Mouse (Mus musculus) retina, postnatal 1 day (tissue): ENCODE measurements around the gene Cenpp.

Experiments used
- DNase-seq: peaks from one replicate; pipeline ENCODE4 v3.0.0-alpha.2; 2012

Cenpp gene

GRCm38 (mm10) chr13:49603603-49604002 is 49.0 kb downstream of the Cenpp start:
- no peak for DNase-seq

GRCm38 (mm10) chr13:49602541-49602940 is 50.0 kb downstream of the Cenpp start:
- DNase-seq: peak; percentile 46

DNA sequence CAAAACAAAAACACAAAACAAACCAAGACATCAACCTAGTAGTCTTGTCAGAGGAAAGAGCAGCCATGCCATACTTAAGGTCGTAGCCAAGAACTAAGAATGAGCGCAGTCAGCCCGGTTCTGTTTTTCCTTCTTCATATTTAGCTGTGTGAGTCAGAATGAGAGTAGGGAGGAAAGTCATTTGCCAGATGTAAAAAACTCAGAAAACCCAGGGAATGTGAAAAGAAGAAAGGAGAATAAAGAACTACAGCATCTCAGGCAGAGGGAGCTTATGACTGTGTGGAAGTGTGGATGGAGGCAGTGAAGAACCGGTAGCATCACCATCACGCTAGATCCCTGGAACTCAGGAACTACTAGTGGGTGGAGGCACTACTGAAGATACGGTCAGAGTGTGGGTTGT is 66.5 kb downstream of the Cenpp start:
- DNase-seq: no peak

DNA sequence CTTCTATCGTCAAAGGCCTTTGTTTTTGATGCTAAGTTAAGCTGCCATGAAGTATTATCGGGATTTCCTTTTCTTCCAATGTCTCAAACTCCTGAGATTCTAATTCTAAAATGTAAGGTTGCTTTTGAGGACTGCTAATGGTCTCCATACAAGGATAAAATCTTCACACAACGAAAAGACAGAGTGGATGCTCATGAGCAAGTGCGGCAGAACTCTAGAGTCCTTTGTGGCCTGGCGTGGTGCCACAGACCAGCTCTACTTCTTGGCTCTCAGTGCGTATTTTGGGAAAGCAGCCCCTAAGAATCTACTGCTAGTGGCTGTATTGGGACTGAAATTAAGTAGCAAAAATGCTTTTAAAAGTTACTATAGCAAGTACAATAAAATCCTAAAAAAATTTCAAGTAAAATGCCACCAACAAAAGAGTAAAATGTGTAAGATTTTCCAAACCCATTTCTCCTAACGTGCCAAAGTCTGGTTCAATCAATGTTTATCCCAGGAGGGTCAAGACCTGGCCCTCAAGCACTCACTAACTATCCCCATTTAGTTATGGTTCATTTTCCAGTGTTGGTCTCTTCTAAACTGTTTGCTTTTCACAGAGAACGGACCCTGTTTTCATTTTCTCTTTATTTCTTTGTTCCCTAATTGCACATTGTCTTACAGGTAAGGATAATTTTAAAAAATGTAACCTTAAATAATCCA is 68.1 kb downstream of the Cenpp start:
- DNase-seq: no peak

DNA sequence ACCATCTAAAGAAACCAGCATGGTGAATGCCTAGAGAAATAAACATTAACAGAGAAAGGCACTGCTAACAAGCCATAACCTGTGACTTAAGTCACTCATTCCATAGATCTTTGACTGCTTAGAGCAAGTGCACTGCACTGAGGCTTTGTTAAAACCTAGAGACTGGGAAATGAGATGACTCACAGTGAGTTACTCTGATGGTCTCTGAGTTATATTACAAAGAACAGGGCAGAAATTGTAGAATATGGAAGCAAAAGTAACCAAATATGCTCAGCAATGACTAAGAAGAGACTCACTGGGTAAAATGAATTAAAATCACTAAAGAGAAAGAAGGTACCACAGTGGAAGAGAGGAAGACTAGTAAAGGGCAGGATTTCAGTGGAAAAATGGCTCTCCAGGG is 68.7 kb downstream of the Cenpp start:
- no peak for DNase-seq

- no peak for DNase-seq
Observed at GRCm38 (mm10) chr13:49581541-49582530, 70.7 kb downstream of the Cenpp start, which contains the start of gene Omd. Gene Omd (plus strand): TSS chr13:49582462.

DNA sequence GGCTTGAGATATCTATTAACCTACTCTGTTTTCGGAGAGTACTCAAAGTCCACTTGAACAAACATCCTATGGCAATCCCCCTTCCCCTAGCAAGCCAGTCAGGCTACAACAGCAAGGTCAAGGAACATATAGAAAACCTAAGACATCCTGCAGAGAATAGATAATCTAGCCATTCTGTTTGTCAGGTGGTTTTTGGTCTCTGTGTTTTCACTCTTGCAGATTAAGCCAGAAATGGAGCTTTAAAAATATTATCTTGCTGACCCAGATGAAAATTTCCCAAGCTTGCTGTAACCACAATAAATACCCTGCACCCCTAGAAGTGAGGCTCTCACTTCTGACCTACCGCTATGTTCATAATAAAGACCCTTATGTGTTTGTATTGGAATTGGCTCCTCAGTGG is 81.2 kb downstream of the Cenpp start:
- DNase-seq: no peak

DNA sequence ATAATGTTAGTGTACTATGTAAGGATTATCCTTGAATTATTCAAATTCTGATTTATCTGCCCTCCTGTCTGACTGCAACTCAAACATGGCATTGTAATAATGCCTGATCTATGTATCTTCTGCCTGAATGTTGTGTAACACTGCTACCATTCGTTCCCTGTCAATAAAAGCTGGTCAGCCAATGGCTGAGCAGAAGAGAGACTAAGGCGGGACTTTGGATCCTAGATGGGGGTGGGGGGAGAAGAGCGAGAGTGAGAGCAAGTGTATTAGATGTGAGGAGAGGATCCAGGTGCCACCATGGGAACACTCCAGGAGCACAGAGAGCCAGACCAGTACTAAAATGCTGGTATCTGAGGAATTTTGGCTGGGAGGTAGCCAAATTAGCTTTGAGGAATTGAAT is 82.2 kb downstream of the Cenpp start:
- DNase-seq: peak; percentile 9

DNA sequence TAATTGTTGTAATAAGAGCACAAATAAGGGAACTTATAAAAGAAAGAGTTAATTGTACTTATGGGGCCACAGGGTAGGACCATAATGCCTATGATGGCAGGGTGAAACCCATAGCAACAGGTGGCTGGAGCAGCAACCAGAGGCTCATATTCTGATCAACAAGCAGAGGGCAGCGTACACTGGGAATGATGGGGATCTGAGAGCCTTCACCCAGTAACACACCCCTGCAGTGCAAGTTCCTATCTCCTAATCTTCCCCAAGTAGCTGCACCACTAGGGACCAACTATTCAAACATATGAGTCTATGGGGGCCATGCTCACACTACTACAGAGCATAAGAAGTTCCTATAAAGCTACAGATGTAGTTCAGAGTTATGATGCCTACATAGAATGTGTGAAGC is 88.2 kb downstream of the Cenpp start:
- no peak for DNase-seq

GRCm38 (mm10) chr13:49560886-49561285 is 91.7 kb downstream of the Cenpp start:
- no peak for DNase-seq

DNA sequence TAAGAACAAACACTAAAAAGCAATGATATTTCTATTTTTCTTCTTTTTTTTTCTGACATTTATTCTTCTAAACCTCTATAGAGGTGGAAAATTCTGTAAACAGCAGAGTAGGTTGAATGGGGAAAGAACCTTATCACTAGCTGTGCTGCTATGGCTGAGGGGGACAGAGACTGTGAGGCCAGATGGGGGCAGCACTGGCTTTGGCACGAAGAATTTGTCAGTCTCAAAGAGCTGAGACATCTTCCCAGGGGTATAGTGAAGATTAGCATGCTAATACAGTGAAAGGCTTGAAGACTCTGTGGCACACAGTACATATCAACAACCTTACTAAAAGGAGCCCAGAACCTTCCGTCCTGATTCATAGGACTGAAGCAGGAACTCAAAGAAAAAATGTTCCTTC is 93.4 kb downstream of the Cenpp start:
- peak; percentile 27 for DNase-seq

DNA sequence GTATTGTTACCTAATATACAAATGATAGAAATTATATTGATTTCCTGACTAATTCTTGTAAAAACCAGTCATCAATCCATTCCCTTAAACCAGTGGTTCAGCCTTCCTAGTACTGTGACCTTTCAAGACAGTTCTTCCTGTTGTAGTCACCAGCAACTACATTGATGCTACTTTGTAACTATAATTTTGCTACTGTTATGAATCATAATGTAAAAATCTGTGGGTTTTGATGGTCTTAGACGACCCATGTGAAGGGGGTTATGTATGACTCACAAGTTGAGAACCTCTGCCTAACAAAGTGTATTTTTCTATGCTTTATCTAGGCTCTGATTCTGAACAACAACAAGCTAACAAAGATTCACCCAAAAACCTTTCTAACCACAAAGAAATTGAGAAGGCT is 95.7 kb downstream of the Cenpp start:
- no peak for DNase-seq

DNA sequence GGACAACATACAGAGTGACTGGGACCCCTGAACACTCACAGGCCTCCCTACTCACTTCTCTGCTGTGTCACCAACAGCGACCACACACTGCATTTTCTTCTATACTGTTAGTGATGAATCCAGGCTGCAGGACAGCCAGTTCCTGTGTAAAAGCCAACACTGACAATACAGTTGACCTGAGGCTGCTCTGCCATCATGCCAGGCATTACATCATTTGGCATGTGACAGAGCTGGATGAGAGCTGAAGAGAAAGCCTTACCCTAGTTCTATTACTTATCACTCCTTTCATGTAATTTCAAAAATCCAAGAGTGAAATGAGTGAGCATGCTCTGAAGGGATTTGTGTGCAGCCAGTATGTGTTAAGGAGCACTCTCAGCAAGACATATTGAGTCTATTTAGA is 96.4 kb downstream of the Cenpp start:
- no peak for DNase-seq

GRCm38 (mm10) chr13:49554519-49554918 is 98.1 kb downstream of the Cenpp start:
- no peak for DNase-seq

GRCm38 (mm10) chr13:49549616-49550015 is 103.0 kb downstream of the Cenpp start:
- DNase-seq: no peak

- no peak for DNase-seq
Observed at GRCm38 (mm10) chr13:49547563-49548150, 104.9 kb downstream of the Cenpp start.

- no peak for DNase-seq
Observed at GRCm38 (mm10) chr13:49546517-49546916, 106.1 kb downstream of the Cenpp start.

DNA sequence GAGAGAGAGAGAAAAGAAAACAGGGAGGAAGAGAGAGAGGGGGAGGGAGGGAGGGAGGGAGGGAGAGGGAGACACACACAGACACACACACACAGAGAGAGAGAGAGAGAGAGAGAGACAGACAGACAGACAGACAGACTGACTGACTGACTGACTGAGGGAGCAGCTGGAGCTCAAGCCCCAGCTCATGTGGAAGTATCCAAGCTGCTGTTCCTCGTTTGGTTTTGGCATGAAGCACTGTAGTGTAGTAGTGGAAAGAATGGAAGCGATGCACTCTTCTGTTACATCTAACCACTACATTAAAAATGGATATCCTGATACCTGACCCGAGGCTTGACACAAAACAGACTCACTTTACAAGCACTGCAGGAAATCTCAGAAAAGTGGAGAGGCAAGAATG is 106.9 kb downstream of the Cenpp start:
- no peak for DNase-seq

DNA sequence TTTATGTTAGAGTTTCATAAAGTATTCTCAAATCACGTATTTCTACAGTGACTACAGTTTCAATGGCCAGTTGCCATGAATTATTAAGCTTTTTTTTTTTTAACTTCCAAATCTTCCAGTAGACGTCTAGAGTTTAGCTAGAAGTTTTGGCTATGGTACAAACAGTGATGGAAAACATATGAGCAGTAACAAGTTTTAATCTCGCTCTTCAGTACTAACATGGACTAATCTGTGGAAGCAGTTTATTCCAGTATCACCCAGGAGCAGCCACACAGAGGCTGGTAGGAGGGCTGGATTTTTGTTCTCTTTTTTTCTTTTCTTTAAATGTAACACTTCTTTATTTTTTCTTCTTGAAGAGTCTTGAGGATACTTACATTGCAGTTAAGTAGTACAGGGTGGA is 108.3 kb downstream of the Cenpp start, which contains the start of gene Aspn:
Aspn (plus strand) TSS at position 165 of the 400 bp plus-strand sequence.
- DNase-seq: no peak

- no peak for DNase-seq
Observed at GRCm38 (mm10) chr13:49538693-49539092, 113.9 kb downstream of the Cenpp start.

DNA sequence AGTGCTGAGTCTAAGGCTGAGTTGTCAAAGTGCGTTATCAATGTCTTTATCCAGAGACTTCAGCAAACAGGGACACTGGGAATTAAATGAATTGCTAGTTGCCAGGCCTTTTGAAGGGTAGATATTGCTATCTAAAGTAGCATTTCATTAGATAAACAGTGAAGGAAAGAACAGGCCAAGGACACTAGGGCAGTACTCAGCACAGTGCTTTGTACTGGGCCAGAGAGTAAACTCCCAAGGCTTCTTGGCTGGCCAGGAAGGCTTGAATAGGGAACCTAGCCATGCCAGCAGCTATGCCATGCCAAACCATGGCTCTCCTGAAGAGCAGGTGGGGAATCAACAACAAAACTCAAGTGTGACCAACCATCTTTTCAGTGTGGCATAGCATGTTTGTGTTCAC is 115.6 kb downstream of the Cenpp start:
- no peak for DNase-seq

- DNase-seq: no peak
Observed at GRCm38 (mm10) chr13:49530636-49531035, 121.9 kb downstream of the Cenpp start.

DNA sequence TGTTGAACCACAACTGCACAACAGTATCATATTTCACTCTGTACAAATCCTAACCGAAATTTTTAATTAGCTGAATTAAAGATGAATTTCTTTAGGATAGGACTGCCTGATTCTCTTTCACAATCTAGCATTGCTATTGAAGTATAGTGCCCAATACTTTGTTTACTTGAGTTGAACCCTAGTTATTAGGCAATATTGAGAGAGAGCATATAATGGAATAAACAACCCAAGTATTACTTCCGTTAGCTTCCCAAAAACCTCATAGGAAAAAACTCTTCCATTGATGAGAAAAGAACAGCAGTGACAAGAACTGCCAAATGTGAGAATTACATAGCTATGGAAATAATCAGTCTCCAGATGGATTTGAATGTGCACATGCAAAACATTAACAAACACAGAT is 126.3 kb downstream of the Cenpp start:
- DNase-seq: no peak

GRCm38 (mm10) chr13:49518761-49519160 is 133.8 kb downstream of the Cenpp start:
- peak; percentile 67 for DNase-seq
